Mouse (Mus musculus): ENCODE results near the gene Ntpcr.

Gene Ntpcr

DNA sequence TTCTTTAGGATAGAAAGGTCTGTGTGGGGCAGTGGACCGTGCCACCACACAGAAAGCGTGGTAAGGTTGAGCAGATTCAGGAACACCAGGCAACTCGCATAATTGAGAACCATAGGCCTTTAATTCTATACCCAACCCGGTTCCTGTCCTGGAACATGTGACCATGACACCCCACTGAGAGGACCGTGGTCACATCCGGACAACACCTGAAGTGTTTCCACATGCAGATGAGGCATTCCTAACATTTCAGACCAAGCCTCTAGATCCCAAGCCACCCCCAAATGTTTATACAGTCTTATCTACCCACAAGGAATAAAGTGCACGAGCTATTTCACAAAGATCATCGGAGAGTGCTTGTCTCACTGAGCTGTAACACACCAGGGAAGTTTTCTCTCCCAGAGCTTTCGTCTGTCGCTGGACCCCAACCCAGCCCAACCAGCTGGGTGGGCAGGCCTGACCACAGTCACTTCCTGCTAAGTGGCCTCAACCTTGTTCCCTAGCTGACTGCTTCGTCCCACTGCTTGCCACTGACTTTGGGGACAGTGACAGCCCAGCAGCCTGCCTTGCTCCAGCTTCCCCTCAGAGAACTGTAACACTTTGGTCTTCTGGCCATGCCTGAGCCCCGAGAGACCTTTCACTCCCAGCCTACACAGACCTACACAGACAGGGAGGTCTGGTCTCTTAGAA is 47.9 kb downstream of the Ntpcr start:
- no peak for DNase-seq

DNA sequence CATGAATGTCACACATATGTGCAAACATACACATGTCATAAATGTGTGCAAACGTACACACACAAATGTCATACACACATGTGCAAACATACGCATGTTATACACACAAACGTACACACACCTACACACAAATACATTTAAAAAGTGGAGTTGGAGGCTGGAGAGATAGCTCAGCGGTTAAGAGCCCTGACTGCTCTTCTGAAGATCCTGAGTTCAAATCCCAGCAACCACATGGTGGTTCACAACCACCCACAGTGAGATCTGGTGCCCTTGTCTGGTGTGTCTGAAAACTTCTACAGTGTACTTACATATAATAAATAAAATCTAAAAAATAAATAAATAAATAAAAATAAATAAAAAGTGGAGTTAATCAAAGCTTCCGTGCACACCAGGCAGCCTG is 49.2 kb downstream of the Ntpcr start:
- DNase-seq: no peak

DNA sequence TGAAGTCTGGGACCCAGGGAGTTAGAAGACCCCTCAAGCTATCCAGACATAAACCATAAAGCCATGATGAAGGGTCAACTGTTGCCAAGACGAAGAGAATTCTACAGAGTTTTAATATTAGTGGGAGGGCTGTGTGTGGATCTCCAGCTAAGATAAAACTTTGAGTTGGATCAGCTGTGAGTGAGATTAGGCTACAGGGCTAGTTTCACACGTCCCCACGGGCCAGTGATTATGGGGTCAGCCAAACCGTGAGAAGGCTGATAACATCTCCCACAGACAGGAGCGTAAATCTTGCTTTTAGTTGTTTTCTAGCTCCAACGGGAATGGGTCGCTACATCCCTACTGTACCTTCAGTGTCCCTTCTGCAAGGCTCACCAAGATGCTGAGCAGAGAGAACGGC is 49.9 kb downstream of the Ntpcr start:
- DNase-seq: peak; percentile 16

DNA sequence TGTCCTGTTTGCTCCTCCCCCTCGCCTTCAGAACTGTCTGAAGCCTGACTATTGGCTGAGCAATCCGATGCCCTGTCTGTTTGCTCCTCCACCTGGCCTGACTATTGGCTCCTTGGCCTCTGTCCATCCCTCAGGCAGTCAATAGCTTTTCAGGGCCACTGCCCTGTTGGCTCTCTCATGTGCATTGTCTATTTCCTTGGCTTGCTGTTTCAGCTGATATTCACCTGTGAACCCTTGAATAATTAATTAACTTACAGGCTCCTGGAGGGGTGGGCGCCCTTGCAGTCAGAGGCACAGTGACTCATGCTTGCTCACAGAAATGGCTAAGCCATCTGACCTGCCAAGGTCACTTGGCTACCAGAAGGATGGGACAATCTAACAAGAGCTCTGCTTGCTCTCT is 52.4 kb downstream of the Ntpcr start:
- DNase-seq: peak; percentile 27

DNA sequence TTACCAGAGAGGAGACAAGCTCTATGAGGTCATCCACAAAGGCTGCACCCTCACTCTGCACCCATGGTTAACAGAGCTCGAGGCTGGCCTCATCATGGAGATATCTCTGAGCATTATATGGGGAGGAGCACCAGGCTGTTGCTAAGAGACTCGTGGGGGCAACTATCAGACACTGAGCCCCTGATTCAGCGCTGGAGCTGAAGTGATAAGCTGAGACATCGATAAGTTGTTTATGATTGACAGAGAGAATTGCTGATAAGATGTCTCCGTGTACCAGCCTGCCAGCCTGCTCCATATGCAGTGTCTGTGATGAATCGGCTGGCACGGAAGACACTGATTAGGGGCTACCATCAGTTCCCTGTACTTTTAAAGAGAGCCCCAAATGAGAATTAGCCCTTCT is 57.1 kb downstream of the Ntpcr start:
- no peak for DNase-seq

DNA sequence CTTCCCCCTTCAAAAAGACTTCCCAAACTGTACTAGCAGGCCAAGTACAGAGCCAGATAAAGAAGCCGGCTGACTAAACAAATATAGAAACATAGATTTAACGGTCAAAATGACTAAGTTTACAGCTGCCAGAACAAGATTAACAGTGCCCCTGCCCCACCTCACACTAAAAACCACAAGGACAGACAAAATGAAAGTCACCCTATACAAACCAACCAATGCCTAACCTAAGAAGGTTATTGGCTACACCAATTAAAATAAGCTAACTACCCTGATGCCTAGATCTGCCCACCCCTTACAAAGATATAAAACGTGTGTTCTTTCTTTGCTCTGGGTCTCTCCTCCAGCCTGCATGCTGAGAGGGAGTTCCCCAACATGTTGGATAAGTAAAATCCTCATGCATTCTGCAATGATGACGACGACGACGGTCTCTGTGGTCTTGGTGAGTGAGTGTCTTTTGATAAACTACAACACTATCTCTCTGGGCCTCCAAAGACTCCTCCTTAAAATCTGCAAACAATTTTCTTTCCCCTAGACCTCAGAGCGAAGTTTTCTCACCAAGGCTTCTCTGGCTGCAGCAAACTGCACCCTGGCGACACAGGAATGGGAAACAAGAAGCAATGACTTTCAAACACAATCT is 63.2 kb downstream of the Ntpcr start:
- no peak for DNase-seq

DNA sequence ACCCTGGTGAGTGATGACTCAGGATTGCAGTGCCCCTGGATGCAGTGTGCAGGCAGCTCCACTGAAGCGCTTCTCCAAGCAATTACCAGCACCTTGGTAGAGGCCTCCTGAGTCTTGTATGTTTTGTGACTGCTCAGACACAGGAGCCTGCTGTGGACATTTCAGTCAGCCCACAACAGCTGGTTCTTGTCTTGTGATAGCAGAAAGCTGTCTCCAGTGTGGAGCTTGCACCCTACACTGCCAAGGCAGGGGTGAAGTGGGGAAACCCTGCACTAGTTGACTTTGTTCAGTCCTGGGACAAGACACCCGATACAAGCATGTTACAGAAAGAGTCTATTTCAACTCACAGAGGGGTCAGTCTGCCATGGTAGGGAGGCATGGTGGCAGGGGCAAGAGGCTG is 65.6 kb downstream of the Ntpcr start:
- peak; percentile 25 for DNase-seq

DNA sequence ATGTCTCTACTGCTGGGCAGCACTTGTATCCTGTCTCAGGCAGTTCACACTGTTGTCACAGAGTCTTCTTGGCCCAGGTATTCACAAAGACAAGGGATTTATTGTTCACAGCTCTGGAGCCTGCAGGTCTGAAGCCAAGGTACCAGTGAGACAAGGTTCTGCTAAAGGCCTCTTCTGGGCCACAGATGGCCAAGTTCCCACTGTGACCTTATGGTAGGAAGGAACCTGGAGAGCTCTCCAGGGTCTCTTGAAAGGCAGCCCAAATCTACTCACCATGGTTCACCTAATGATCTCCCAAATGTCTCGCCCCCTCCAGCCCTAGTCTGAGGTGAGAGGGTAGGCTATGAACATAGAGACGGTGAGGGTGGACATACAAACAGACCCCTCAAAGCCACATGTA is 67.2 kb downstream of the Ntpcr start:
- no peak for DNase-seq

All from kidney, postnatal 14 days (tissue).